Mouse (Mus musculus): Measurements from ENCODE around the gene Pcdh11x. TPM values are rescaled to one million over a fixed set of nuclear protein-coding genes. Genes with fewer than 3 reads are reported as not detected.

The Pcdh11x gene
- 29.6 and 34.1 TPM in 2 replicates for polyA plus RNA-seq (2014; fragmentation: Nextera tagmentation; extraction: Ambion mirVana)

DNA sequence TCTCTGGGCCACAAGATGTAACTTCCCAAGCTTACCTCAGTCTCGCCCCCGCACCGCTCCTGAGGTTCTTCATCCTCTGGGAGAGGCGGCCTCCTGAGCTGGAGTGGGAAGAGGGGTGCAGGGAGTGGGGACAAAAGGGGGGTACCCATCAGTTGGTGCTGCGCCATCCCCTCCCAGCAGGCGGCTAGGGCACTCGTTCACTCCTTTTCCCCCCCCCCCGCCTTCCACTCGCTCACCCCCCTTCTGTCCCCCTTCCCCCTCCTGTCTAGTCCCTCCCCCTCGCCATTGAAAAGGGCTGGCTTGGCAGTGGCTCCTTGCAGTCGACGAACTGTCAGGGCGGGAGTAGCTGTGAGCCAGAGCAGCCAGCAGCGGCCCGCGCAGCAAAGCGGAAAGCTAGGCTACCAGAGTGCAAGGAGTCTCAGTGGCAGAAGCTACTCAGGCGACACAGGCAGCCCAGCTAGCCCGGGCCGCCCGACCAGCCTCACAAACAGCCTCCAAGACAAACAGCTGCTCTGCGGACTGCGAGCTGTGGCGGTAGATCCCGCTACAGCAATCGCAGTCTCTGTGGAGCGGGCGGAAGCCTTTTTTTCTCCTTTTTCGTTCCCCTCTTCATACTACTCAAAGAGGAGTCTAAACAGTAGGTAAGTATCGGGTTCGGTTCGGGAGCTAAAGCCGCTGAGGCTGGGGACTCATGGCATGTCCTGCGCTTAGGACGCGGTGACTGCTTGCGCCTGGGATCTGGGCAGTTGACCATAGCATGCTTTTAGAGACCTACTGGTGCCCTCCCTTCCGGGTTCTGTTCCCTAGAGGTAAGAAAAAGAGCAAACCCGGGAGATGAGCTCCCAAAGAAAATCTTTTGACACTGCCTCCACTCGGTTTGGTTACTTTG, at the start of gene Pcdh11x:
Pcdh11x (plus strand) TSS at position 249 of the 889 bp plus-strand sequence.
- WGBS: 16% methylated on average over 38 of the region's 40 CpGs
- Histone ChIP-seq H3K4me2 (ENCODE audit: low read length) (peak within 1 kb of the TSS; percentile 78), H3K4me3 (replicated peaks; ENCODE audit: low read depth, low read length) (peak within 1 kb of the TSS; percentile 46), H3K27ac (replicated peaks; ENCODE audit: low read depth, low read length) (no peak within 1 kb of the TSS), H3K27me3 (ENCODE audit: control insufficient read depth, insufficient read depth, low read length) (no peaks in the 10 kb centered on the region), H3K4me1 (ENCODE audit: control insufficient read depth, insufficient read depth, low read length) (no peaks in the 10 kb centered on the region), H3K9me3 (ENCODE audit: control insufficient read depth, low read length) (no peaks in the 10 kb centered on the region), H3K36me3 (ENCODE audit: control insufficient read depth, insufficient read depth, low read length) (no peaks in the 10 kb centered on the region), H3K9ac (replicated peaks; ENCODE audit: low read length) (peak within 1 kb of the TSS; percentile 42; the same call in 1 of the 2 replicates)
- ATAC-seq (ENCODE audit: low FRiP score, low TSS enrichment) (peak; percentile 83), DNase-seq (peak; percentile 82)

DNA sequence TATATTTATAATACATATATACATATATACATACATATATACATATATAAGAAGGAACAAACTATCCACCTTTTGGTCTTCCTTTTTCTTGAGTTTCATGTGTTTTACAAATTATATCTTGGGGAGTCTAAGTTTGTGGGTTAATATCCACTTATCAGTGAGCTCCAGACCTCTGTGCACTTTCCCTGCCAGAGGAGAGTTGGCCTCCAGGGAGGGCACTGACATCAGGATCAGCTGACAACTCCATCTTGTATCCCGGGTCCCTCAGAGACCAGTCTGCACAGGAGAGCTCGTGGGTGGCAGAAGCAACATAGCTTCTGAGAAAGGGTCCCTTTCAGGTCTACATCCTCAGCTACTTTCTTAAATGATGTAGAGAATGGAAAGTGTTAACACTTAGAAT, 30.0 kb upstream of the Pcdh11x start:
- DNase-seq (no peak), ATAC-seq (ENCODE audit: low FRiP score, low TSS enrichment) (no peak)
- Histone ChIP-seq H3K27me3 (ENCODE audit: control insufficient read depth, insufficient read depth, low read length) (no peaks in the 10 kb centered on the region), H3K27ac (replicated peaks; ENCODE audit: low read depth, low read length) (no peak overlapping the region), H3K4me2 (ENCODE audit: low read length) (no peak overlapping the region), H3K9ac (replicated peaks; ENCODE audit: low read length) (no peak overlapping the region), H3K36me3 (ENCODE audit: control insufficient read depth, insufficient read depth, low read length) (no peaks in the 10 kb centered on the region), H3K4me3 (replicated peaks; ENCODE audit: low read depth, low read length) (no peak overlapping the region), H3K4me1 (ENCODE audit: control insufficient read depth, insufficient read depth, low read length) (no peaks in the 10 kb centered on the region), H3K9me3 (ENCODE audit: control insufficient read depth, low read length) (no peaks in the 10 kb centered on the region)
- WGBS: 71% methylated on average over 2 of the region's 2 CpGs

DNA sequence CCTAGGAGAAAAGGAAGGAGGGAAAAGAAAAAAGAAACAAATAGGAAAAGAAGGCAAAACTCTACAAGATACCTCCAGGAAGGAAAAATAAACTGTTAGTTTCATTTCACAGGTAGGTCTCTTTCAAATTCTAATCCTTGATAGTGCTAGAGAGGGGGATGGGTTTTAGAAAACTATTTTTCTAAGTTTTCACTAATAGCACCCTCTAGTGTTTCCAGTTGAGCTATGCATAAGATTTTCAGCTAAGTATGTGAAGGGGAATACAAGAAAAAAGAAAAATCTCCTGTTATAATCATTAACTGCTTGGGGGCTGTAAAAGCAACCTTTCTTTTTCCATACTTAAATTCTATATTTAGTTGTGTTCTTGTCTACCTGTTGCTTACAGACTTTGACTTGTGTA, 4.5 kb upstream of the Pcdh11x start:
- Histone ChIP-seq H3K4me3 (replicated peaks; ENCODE audit: low read depth, low read length) (no peak overlapping the region), H3K4me1 (ENCODE audit: control insufficient read depth, insufficient read depth, low read length) (no peaks in the 10 kb centered on the region), H3K27ac (replicated peaks; ENCODE audit: low read depth, low read length) (no peak overlapping the region), H3K36me3 (ENCODE audit: control insufficient read depth, insufficient read depth, low read length) (no peaks in the 10 kb centered on the region), H3K9me3 (ENCODE audit: control insufficient read depth, low read length) (no peaks in the 10 kb centered on the region), H3K9ac (replicated peaks; ENCODE audit: low read length) (no peak overlapping the region), H3K27me3 (ENCODE audit: control insufficient read depth, insufficient read depth, low read length) (no peaks in the 10 kb centered on the region), H3K4me2 (ENCODE audit: low read length) (no peak overlapping the region)
- no peak for ATAC-seq (ENCODE audit: low FRiP score, low TSS enrichment)
- DNase-seq: peak; percentile 76

DNA sequence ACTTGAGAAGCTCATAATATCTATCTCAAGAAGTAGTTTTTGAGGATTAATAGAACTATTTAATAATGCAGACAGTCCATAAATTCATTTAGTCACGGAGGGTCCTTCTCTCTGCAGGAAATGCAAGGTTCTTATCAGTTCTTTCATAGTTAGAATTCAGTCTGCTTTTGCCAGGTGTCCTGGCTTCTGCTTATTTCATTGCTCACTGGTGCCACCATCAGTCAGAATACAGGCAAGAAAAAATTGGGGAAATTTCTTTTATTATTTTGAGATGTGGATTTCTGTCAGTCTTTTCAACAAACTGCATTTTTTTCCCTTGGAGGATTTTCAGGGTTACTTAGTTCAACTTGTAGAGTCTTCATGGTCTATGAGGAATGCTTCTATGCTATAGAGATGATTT, 2.6 kb upstream of the Pcdh11x start:
- no peaks in the 10 kb centered on the region for H3K9me3 ChIP-seq (ENCODE audit: control insufficient read depth, low read length)
- H3K4me3 ChIP-seq (replicated peaks; ENCODE audit: low read depth, low read length): no peak overlapping the region
- 13% methylated on average over 1 of the region's 1 CpGs for WGBS
- ATAC-seq (ENCODE audit: low FRiP score, low TSS enrichment): no peak
- H3K27ac ChIP-seq (replicated peaks; ENCODE audit: low read depth, low read length): no peak overlapping the region
- no peak overlapping the region for H3K9ac ChIP-seq (replicated peaks; ENCODE audit: low read length)
- no peaks in the 10 kb centered on the region for H3K4me1 ChIP-seq (ENCODE audit: control insufficient read depth, insufficient read depth, low read length)
- H3K4me2 ChIP-seq (ENCODE audit: low read length): no peak overlapping the region
- no peaks in the 10 kb centered on the region for H3K27me3 ChIP-seq (ENCODE audit: control insufficient read depth, insufficient read depth, low read length)
- H3K36me3 ChIP-seq (ENCODE audit: control insufficient read depth, insufficient read depth, low read length): no peaks in the 10 kb centered on the region
- peak; percentile 57 for DNase-seq

DNA sequence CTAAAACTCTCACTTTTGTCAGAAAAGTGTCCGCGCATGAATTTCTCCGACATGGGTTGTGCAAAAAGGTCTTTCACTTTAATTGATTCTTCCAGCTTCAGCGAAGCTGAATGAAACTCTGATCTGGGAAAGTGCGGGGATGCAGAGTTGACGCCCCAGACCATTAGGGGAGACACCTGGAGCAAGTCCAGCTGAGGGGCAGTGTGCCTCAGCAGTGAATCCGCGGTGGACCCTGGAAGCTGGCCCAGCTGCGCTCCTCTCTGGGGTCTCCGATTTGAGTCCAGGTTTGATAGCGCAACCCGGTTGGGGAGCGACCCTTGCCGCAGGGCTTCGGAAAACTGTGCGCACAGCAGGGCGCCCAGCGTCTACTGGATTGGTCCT, 831 bp downstream of the Pcdh11x start:
- WGBS: 21% methylated on average over 18 of the region's 18 CpGs
- peak; percentile 29 for DNase-seq
- ATAC-seq (ENCODE audit: low FRiP score, low TSS enrichment): no peak
- peak overlapping the region; percentile 78 for H3K4me2 ChIP-seq (ENCODE audit: low read length)
- H3K9ac ChIP-seq (replicated peaks; ENCODE audit: low read length): peak overlapping the region; percentile 42; the same call in 1 of the 2 replicates
- H3K27ac ChIP-seq (replicated peaks; ENCODE audit: low read depth, low read length): no peak overlapping the region
- peak overlapping the region; percentile 46 for H3K4me3 ChIP-seq (replicated peaks; ENCODE audit: low read depth, low read length)
- H3K36me3 ChIP-seq (ENCODE audit: control insufficient read depth, insufficient read depth, low read length): no peaks in the 10 kb centered on the region
- no peaks in the 10 kb centered on the region for H3K9me3 ChIP-seq (ENCODE audit: control insufficient read depth, low read length)
- H3K27me3 ChIP-seq (ENCODE audit: control insufficient read depth, insufficient read depth, low read length): no peaks in the 10 kb centered on the region
- no peaks in the 10 kb centered on the region for H3K4me1 ChIP-seq (ENCODE audit: control insufficient read depth, insufficient read depth, low read length)

DNA sequence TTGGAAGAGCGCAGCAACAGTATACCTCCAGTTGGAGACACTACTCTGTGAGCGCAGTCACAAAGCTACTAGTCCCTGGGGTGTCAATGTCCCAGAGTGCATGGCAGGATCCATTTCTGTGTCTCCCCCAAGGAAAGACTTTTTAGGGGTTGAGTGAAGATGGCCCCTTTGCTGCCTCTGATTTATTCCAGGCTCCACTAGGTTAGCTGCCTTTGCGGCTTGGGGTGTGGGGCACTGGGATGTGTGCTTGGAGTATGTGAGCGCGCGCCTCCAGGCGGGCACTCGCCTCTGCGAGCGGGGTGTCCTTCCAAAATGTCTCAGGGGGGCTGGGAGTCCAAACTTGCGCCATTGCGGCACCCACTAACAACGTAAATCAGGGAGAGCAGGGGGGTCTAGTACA, 1.6 kb downstream of the Pcdh11x start:
- H3K9me3 ChIP-seq (ENCODE audit: control insufficient read depth, low read length): no peaks in the 10 kb centered on the region
- peak overlapping the region; percentile 46 for H3K4me3 ChIP-seq (replicated peaks; ENCODE audit: low read depth, low read length)
- ATAC-seq (ENCODE audit: low FRiP score, low TSS enrichment) (no peak), DNase-seq (peak; percentile 57)
- H3K9ac ChIP-seq (replicated peaks; ENCODE audit: low read length): 0 out of 2 replicates have a peak overlapping the region, but pooled peaks have one; percentile 16
- H3K36me3 ChIP-seq (ENCODE audit: control insufficient read depth, insufficient read depth, low read length): no peaks in the 10 kb centered on the region
- H3K27me3 ChIP-seq (ENCODE audit: control insufficient read depth, insufficient read depth, low read length): no peaks in the 10 kb centered on the region
- H3K4me1 ChIP-seq (ENCODE audit: control insufficient read depth, insufficient read depth, low read length): no peaks in the 10 kb centered on the region
- peak overlapping the region; percentile 78 for H3K4me2 ChIP-seq (ENCODE audit: low read length)
- WGBS: 15% methylated on average over 13 of the region's 13 CpGs
- no peak overlapping the region for H3K27ac ChIP-seq (replicated peaks; ENCODE audit: low read depth, low read length)

DNA sequence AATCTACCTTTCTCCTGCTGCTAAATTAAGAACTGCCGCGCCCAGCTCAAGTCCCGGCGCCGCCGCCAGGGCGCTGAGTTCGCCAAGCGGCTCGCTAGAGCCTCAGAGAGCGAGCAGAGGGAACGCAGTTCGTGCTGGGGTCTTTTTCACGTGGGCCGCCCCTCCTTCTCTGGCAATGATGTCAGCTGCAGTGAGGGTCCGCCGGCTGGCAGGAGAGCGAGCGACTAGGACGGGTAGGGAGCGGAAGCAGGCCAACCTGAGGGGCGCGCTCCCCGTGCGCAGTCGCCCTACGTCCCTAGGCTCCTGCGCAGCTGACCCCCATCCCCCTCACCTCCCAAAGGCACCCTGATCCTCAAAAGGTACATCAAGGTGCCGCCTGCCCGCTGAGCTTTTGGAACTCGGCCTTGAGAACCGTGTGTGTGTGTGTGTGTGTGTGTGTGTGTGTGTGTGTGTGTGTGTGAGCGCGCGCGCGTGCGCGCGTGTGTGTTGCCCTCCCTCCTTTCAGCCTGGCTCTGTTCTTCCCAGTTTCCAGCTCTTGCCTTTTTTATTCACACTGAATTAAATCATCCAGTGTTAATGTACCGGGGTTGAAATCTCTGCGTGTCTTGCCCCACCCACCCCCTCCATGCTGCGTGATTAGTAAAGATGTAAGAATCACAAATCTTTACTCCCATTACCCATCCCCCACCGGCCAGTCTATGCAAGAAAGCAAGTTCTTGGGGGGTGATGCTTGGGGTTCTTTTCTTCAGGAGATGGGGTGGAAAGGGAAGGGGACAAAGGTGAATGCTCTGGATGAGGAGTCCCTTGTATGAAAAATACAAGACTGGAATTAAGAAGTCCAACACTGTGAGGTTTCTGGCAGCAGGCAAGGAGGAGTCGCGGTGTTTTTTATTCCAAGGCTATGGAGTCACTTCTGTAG, 3.0 kb downstream of the Pcdh11x start:
- 6% methylated on average over 44 of the region's 46 CpGs for WGBS
- Histone ChIP-seq H3K9ac (replicated peaks; ENCODE audit: low read length) (peak overlapping the region; percentile 54), H3K27ac (replicated peaks; ENCODE audit: low read depth, low read length) (peak overlapping the region; percentile 78), H3K4me3 (replicated peaks; ENCODE audit: low read depth, low read length) (peak overlapping the region; percentile 46), H3K4me1 (ENCODE audit: control insufficient read depth, insufficient read depth, low read length) (no peaks in the 10 kb centered on the region), H3K36me3 (ENCODE audit: control insufficient read depth, insufficient read depth, low read length) (no peaks in the 10 kb centered on the region), H3K27me3 (ENCODE audit: control insufficient read depth, insufficient read depth, low read length) (no peaks in the 10 kb centered on the region), H3K9me3 (ENCODE audit: control insufficient read depth, low read length) (no peaks in the 10 kb centered on the region), H3K4me2 (ENCODE audit: low read length) (peak overlapping the region; percentile 78)
- DNase-seq (peak; percentile 82), ATAC-seq (ENCODE audit: low FRiP score, low TSS enrichment) (peak; percentile 88)

DNA sequence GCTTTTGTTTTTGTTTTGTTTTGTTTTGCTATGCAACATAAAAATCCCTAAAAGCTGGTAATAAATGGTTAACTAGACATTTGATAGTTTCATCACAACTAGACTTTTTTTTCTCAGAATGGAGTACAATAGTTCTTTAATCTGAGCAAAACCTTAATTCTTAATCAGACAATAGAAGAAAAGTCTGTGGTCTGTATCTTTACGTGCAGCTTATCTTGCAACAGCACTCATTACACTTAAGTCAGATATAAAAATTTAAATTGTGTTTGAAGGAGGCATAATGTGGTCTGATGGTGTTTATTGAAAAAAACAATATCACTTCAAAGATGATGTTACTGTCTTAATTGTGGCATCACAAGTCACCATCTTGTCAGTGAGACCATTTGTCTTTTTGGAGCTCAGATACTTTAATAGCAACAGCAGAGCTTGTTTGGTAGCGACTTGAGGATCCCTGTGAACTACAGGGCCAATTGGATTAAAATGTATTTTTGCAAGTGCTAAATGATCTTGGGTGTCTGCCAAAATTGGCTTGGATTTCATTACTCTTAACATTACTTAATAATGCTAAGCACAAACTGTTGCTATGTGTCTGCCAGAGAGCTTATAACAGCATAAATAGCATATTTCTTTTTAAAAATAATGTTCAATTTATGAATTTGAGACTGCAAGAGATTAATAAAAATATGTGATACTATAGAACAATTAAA, 11.6 kb downstream of the Pcdh11x start:
- H3K9me3 ChIP-seq (ENCODE audit: control insufficient read depth, low read length): no peaks in the 10 kb centered on the region
- no peak overlapping the region for H3K4me3 ChIP-seq (replicated peaks; ENCODE audit: low read depth, low read length)
- ATAC-seq (ENCODE audit: low FRiP score, low TSS enrichment) (no peak), DNase-seq (no peak)
- H3K36me3 ChIP-seq (ENCODE audit: control insufficient read depth, insufficient read depth, low read length): no peaks in the 10 kb centered on the region
- H3K27ac ChIP-seq (replicated peaks; ENCODE audit: low read depth, low read length): no peak overlapping the region
- H3K9ac ChIP-seq (replicated peaks; ENCODE audit: low read length): no peak overlapping the region
- H3K27me3 ChIP-seq (ENCODE audit: control insufficient read depth, insufficient read depth, low read length): no peaks in the 10 kb centered on the region
- 50% methylated on average over 2 of the region's 2 CpGs for WGBS
- no peaks in the 10 kb centered on the region for H3K4me1 ChIP-seq (ENCODE audit: control insufficient read depth, insufficient read depth, low read length)
- no peak overlapping the region for H3K4me2 ChIP-seq (ENCODE audit: low read length)
